Mouse (Mus musculus): Measurements from ENCODE around the gene Uckl1.

Uckl1 gene

DNA sequence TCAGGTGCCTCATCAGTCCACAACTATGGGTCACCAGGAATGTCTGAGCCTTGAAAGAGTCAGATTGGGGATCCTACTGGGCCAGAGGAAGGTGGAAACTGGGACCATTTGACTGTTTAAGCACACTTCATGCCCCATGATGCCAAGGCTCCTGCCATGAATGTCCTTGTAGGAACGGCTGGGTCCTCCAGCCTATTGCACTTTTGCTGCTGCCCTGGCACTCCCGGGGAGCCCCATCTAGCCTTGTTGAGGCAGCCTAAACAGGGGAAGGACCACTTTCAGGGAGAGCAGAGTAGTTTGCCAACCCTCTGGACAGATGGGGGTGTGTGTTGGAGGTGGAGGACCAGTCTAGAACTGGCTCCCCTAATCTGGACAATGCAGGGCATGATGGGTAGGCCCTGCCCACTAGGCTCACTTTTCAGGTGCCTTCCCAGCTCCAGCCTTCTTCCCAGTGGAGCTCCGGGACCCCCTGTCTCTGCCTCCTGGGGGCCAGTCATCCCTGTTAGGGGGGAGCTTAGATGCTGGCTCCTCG lies at the start of gene Uckl1:
TSS of gene Uckl1 (minus strand) at position 482 of the 532 bp plus-strand sequence.
- DNase-seq, result peak; percentile 79

DNA sequence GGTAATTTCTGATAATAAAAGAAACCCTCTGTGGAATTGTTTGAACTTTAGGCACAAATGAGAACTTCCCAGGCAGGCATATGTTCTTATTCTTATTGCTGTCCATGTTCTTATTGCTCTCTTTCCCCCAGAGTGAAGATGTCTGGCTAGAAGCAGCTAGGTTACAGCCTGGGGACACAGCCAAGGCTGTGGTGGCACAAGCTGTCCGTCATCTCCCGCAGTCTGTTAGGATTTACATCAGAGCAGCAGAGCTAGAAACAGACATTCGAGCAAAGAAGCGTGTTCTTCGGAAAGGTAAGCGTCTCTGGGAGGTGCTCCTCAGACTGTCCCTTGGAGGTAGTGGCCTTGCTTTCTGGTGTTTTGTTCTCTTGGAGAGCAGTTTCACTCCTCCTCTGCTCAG lies 47.9 kb upstream of the Uckl1 start:
- peak; percentile 64 for DNase-seq

DNA sequence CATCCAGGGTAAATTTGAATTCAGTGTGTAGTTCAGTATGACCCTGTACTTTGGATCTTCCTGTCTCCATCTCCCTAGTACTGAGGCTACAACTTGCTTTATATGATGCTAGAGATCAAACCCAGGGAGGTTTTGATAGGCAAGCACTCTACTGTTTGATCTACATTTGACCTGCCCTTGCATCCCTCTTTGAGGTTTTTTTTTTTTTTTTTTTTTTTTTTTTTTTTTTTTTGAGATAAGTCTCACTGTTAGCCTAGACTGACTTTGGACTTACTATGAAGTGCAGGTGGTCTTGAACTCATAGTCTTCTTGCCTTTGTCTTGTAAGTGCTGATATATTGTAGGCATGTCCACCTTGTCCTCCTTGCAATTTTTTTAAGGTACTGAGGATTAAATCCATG lies 43.8 kb upstream of the Uckl1 start:
- no peak for DNase-seq

DNA sequence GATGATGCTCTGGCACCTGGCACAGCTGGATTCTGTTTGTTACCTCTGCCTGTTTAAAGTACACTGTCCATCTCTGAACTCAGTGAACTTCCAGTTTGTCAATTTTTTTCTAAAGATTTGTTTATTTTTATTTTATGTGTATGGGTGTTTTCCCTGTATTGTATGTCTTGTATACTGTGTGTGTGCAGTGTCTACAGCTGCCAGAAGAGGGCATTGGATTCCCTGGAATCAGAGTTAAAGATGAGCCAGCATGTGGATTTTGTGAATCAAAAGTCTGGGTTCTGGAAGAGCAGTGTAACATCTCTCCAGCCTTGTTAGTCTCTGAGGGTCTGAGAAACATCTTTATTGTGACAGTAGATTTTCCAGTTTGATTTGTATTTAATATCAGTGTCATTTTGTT lies 38.7 kb upstream of the Uckl1 start:
- DNase-seq, result peak; percentile 34

DNA sequence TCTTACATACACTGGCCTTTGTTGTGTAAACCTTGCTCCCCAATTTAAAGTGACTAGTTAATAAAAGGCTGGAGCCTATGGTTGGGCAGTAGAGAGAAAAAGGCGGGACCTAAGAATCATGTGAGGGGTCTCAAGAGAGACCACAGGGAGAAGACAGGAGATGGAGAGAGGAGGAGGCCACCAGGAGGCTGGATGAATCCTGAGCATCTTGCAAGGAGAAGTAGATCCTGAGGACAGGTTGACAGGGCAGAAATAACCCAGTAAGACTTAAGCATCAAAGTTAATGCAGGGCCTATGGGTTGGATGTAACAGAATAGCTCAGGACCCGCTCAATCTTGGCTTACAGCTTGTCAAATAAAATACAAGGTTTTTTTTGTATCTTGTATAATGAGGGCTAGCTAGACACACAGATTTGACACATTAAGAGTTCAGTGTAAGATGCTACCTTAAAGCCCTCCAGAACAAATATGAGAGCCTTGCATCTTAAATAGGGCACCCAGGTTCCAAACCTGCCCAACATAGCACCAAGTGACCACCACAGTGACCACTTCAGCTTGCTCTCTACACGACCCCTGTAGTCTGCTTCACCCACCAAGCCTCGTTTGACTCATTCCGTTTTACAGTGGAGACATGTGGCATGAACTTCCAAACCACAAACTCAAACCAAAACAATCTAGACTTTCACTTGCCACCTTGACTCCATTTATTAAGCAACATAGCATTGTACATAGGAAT lies 34.2 kb upstream of the Uckl1 start:
- peak; percentile 70 for DNase-seq

DNA sequence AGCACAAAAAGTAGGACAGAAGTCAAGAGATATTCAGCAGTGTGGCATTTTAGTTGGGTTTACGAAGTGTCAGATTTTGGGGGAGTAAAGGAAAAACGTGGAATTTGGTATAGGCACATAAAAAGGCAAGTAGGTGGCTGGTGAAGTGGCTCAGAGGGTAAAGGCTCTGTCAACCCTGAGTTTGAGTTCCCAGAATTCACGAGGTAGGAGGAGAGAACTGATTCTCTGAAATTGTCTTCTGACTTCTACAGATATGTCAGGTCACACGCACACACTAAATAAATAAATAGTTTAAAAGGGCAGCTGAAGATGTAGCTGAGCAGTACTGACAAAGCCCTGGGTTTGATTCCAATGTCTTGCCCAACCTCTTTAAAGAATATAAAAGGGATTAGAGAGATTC lies 17.7 kb upstream of the Uckl1 start:
- no peak for DNase-seq

DNA sequence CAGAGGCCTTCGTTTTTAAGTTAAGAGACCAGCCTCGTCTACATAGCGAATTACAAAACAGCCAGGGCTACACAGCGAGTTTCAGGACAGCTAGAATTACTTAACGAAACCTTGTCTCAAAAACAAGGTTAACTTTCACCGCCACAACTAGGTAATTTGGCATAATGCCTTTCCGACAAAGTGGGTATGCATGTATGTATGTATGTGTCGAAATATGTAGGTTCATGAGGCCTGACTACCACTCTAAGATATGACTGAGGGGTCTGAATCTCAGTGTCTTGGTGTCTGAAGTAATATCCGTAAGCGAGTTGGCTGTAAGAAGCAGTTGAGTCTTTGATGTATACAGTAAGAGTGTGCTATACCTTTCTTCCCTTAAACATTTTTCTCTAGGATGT lies 17.1 kb upstream of the Uckl1 start:
- peak; percentile 81 for DNase-seq

DNA sequence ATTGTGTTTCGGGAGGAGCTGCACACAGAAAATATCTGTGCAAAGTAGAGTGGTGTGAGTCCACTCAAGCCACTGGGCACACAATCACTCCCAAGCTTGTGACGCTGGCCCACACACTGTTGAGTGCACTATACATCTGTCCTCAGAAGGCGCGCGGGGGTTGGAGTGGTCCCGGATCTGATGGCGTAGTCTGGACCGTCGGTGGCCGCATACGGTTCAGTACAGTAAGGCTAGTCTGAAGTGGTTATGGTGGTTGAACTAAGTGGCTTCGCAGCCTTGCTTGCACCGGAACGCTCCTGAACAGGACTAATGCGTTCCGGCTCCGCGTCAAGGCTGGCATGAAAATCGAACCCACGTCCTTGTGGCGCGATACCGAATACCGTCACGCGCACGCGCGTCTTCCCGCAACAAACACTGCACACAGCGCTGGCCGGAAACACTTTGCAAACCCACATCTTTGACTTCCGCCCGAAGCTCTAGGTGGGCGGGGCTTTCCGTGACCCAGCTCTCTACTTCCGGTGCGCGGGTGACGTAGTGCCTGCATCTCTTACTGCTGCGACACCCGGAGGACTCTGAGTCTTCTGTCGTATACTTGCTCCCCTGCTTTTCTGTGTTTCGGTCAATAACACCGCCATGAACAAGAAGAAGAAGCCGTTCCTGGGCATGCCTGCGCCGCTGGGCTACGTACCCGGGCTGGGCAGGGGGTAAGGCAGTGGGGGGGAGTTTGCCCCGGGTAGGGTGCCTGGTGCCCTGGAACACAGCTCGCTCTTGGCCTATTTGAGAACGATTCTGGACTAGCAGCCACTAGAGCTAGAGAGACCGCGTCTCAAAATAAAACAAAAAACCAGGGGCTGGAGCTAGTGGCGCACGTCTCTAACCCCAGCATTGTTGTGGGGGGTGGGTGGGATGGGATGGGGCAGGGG lies 16.4 kb upstream of the Uckl1 start:
- DNase-seq, result peak; percentile 99

DNA sequence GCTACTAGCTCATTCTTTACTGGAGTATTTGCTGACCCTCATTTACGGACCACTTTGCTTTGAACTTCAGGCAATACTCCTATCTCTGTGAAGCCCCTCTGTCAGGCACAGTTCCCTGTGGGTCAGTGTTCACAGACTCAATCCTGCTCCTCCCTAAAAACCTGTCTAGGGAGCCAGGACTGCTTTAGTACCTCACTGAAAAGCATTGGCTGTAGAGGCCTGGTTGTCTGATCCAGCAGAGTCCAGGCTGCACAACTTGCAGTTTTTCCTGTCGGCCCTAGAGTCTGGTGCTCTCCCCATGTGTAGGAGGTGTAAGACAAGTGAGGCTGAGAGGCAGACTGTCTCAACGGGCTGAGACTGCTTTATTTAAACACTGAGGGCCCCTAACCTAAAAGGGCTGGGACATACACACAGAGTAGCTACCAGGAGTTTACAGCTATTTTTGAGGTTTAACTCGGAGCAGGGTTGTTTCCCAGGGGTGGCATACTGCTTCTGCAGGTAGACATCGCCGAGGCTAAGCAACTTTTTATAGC lies 15.6 kb upstream of the Uckl1 start:
- DNase-seq, result peak; percentile 91

DNA sequence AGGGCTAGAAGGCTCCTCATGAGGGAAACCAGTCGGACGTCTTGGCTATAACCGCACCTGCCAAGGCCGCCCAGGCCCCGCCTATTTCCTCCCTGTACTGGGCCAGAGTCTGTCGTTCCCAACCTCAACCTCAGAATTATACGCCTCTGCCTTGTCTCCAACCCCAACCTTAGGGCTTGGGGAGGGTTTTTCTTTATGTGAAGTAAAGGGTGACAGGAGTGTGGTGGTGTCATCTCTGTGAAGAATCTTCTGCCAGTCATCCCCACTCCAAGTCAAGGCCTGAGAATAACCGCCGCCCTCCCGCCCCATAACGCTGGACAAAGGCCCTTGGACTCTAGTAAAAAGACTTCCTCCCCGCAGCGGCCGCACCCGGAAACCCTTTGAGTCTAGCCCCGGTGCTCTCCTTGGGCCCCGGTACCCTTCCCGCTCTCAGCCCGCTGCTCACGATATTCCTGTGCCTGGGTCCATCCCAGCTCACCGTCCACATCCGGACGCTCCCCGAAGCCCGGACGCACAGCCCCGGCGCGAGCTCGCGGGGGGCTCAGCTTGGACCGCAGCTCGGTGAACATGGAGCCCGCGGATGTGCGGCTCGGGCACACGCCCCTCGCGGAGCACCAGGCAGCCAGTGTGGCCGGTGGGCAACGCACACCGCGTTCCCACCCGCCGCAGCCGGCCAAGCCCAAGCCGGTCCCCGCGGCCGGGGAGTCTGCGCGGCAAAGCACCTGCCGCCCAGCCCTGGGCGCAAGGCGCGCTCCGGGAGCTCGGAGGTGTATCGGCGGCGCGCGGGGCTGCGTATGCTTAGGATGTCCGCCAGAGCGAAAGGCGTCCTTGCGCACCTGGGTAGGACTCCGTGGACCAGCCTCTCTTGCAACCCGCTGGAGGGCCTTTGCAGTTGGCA lies 14.0 kb upstream of the Uckl1 start, which contains the start of gene Samd10:
TSS of gene Samd10 (minus strand) at position 759 of the 898 bp plus-strand sequence.
- peak; percentile 97 for DNase-seq

DNA sequence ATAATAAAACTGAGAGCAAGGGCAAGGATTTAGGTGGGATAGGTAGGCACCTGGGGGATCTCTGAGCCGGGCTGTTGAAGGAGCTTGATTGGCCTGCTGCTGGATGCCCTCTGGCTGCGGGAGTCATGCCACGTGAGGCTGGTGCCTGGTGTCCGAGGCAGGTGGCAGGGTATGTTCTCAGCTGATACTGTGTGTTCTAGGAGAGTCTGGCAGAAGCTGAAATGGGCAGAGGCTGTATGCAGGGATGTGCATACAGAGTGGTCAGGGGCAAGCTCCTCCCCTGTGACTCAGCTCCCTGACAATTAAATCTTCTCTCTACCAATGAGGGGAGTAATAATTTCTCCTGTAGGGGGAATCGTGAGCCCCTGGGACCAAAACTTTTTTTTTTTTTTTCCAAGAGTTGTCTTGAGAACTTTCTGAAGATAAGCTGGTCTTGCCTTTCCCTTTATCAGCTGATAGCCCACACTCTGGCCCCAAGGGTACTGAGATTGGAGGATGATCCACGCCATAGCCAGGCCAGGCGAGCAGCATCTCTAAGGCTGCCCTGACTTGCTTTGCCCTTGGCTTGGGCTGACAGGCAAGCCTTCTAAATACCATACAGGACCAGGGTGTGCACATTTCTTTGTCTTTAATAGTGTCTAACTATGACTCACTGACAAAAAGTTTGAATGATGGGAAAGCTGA lies 12.8 kb upstream of the Uckl1 start:
- peak; percentile 91 for DNase-seq

DNA sequence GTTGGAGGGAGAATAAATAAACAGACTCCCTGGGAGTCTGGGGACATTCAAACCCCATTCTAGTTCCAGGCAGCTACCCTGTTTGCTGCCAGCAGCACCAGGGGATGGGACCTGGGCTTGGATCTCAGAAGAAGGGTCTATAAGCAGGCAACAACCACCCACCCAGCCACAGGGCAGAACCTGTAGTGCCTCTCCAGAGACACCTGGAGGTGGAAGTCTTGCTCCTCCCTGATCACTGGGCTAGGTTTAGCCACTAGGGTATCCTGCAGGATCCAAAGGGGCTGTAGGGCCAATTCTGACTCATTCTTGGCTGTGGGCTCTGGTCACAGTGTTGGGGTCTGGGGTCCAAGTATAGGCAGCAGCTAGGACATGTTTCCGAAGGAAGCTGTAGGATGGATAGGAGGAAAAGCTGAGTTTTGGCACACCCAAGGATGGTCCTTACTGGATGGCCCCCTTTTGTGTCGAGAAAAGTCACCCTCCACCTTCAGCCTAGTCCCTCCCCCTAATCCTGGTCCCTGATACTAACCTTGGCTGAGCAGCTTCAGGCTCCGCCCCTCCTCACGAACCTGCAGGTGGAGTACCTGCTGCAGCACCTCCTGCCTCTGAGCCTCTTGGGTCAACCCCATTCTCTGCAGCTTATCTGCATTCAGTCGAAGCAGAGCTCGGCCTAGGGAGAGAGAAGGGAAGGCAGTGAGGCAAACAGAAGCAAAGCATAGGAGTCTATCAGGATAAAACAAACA lies 11.7 kb upstream of the Uckl1 start:
- peak; percentile 90 for DNase-seq

DNA sequence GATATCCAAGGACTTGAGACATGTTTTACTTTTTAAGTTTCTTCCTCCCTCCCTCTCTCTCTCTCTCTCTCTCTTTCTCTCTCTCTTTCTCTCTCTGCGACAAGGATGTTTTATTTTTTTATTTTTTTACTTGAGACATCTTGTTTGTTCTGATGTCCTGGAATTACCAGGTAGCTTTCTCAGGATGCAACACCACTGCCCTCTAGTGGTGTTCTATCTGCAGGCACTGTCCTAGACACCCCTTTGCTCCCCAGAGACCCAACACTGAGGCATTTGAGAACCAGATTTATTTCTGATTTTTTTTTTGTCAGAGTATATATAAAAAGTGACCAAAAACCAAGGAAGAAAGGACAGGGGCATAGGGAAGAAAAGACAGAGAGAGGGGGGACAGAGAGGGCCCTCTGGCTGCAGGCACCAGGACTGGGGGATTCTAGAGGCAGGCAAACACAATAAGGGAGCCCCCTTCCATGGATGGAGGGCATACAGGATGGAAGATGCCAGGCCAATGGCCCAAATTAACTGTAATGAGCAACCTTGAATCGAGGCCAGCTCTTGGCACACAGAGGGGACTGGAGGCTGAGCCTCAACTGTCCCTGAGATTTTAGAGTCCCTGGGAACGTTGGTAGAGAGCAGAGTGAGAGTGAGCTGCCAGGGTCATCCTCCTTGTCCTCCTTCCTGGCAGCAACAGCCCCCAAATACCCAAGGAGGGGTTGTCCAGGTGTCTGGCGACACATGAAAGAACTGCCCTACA lies 10.4 kb upstream of the Uckl1 start:
- DNase-seq, result peak; percentile 89

DNA sequence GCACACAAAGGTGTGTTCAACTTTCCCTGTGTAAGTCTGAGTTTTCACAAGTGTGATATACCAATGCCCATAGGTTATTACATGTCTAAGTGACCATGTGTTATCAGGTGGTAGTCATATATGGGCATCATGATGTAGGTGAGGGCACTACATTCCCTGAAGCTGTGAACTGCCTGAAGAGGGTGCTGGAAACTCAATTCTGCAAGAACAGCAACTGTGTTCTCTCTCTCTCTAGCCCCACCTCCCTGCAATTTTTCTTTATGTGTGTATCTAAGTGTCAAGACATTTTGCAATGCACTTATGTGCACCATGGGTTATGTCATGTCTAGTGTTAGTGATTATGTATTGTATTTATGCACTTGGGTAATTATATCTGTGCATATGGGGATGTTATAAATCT lies 9.2 kb upstream of the Uckl1 start:
- DNase-seq, result peak; percentile 78

DNA sequence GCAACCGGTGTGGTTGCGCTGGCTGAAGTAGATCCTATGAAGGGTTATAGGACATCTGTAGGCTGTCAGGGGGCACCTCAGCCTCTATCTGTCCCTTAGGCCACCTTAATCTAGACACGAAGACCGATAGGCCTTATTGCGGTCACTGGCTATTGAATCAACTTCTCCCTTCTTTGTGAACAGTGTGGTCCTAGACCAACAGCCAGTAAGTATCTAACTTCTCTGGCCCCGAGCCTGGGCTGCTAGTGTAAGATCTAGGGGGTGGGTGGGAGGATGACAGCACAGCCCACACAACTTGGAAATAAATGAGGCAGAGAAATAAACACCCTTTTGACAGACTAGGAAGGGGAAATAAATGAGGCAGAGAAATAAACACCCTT lies 8.3 kb upstream of the Uckl1 start:
- no peak for DNase-seq

DNA sequence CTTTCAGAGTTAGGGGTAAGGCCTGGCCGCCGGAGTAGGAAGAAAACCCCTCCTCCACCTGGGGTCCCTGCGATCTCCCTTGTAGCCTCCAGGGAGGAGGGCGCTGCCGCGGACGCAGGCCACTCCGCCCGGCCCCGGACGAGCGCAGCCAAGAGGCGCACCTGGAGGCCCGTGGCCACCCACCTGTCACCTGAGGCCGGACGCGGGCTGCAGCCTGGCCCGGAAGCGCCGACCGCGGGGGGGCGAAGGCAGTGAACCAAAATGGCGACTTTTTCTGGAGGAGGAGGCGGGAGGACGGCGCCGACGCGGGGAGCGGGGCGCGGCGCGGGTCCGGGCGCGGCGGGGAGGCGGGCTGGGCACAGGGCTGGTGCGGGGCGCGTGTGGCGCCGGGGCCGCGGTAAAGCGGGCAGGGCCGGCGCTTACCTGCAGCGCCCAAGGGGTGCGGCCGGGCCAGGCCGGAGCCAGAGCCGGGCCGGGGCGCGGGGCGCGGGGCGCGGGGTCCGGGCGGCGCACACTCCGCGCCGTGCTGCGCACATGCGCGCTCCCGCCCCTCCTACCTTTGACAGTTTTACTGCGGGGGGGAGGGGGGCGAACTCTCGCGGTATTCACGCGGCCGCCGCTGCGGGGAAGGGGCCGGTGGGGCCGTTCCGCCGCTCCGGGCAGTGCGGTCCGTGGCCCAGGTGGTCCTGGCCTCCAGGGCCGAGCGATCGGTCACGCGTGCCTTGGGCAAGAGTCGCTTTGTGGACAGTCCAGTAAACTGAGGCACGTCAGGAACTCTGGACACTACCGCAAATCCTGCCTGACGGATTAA lies 7.7 kb upstream of the Uckl1 start, which contains the start of gene Zfp512b:
TSS of gene Zfp512b (minus strand) at position 573 of the 811 bp plus-strand sequence.
- peak; percentile 97 for DNase-seq

DNA sequence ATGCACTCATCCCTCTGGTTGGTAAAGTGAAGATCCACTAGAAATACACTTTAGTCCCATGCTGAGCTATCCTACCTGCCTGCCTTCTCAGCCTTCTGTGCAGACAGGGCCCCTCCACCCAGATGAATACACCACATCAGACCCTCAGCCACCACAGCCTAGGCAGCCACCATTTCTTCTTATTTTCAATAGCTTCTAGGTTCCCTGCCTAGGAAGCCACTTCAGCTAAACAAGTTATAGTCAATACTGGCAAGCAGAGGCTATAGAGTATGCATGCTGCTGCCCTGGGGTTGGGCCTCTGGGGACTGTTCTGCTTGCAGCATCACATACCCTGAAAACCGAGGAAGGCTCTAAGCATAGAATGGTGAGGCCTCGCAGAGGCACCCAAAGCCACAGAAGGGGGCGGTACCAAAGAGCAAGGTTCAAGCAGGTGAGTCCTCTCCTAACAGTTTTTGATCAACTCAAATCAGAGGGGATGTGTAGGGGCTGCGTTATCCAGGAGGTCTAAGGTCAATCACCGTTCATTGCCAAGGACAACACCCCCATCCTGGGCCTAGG lies 6.9 kb upstream of the Uckl1 start, which contains the start of gene Prpf6:
TSS of gene Prpf6 (plus strand) at position 341 of the 558 bp plus-strand sequence.
- DNase-seq, result peak; percentile 87

DNA sequence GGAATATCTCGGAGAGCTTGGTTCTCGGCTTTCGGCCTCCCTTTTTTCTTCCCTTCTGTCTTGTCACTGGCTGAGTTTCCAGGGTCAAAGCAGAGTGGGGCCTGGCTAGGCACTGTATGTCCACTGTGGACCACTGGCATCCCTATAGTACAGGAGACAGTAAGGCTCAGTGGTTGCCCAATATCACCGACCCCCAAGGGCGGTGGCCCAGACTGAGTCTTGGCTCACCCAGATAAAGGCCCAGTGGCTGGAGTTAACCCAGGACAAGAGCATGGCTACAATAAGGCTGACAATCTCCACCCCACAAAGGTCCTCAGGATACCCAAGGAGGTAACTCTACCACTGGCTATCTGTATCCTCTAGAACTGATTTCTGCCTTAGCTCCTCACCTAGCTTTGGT lies 5.8 kb upstream of the Uckl1 start:
- DNase-seq, result peak; percentile 88

DNA sequence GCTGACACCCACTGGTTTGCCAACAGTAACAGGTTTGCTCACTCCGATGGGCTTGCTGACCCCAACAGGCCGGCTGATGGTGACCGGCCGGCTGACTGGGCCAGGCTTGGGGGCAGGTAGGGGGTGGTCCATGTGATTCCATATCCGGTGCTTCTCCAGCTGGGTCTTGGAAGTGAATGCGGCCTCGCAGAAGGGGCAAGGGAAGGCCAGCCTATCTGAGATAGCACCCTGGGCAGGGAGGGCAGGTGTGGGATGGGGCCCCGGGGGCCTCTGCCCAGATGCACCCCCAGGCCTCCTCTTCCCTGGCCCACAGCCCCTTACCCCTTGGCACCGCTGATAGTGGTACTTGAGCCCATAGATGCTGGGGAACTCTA lies 5.0 kb upstream of the Uckl1 start:
- peak; percentile 93 for DNase-seq

All from heart, adult 11 months (tissue).